Mouse (Mus musculus) thymus, postnatal 4 days (tissue): ENCODE results near the gene Dguok.

ENCODE experiments used
- DNase-seq: peaks from one replicate; pipeline ENCODE4 v3.0.0; 2021

Gene Dguok

DNA sequence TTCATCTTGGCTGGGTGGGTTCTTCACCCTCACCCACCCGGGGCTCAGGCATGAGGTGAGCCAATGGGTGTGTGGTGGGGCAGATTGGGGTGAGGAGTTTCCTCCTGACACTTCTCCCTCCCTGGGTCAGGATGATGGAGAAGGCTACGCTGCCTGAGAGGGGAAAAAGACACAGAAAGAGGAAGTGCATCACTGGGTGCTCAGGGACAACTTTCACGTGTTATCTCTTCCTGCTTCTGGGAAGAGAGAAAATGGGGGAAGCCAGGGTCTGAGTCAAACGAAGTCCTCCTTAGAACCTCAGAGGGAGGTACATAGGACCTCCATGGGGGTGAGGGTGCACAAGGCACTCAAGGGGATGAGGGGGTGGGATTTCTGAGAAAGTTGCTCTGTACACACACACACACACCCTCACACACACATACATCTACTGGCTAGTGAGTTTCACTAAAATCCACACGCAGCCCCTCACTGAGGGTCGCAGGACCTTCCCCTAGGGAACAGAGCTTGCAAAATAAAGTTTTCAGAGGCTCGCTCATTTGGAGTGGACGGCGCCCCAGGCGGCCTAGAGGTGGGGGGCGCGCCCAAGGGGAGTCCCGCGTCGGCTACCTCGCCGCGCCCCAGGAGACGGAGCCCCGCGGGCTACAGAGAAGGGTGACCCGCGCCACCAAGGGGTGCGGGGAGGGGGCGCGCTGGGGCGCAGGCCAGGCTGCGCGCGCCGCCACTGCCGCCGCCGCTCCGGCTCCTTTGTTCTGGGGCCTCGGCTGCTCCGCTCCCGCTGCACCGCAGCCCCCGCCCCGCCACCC, 51.2 kb downstream of the Dguok start:
- peak; percentile 89 for DNase-seq

DNA sequence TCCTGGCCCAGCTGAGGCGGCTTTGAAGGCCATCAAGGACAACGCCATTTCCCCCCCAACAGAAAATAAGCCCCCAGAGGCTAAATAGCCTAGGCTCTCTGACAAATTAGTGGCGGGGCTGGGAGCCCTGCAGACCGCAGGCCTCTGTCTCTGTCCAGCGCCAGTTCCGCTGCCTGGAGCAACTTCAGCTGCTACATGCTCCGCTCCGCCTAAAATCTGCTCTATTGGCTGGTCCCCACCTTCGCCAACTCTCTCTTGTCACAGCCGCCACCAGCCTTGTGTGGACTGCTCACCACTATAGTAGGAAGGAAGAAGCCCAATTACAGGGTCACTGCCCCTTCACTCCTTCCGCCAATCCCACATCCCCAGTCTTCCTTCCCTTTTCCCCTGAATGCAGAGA, 53.1 kb downstream of the Dguok start:
- DNase-seq: no peak

GRCm38 (mm10) chr6:83450451-83451303, 56.1 kb downstream of the Dguok start:
- DNase-seq: no peak

DNA sequence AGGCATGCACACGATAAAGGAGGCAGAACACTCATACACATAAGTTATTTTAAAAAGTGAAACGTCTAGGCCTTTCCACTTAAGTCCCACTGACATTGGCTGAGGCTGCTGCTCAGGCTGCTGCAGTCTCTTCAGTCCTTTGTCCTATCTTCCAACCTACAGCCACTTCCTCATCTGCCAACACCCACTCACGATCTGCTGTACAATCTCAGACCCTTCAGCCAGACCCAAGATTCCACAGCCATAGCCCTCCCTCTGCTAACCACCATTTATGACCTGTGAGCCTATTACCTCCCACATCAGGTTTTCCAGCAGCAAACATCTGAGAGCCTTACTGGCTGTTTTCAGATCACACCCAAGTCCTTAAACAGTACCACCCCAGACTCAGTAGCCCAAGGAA, 57.3 kb downstream of the Dguok start:
- DNase-seq: no peak

- DNase-seq: peak; percentile 42
Measured at GRCm38 (mm10) chr6:83448911-83449310, 57.9 kb downstream of the Dguok start.

DNA sequence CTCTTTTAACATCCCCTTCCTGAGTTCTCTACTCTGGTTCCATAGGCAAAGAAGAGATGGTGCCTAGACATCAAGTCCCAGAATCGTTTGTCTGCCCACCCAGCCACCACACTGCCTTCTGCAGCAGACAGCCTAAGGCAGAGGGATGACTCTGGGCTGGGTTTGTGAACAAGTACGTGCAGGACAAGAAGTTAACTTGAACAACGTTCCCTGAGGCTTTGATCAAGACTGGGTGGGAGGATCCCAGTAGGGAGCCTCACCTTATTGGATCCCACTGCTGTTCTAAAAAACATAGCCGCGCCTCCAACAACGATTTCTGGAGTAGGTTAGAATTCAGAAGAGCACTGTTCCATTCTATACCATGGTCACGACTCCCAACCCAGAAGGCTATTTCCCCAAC, 59.7 kb downstream of the Dguok start:
- no peak for DNase-seq

- DNase-seq: no peak
Measured at GRCm38 (mm10) chr6:83445796-83446195, 61.0 kb downstream of the Dguok start.

DNA sequence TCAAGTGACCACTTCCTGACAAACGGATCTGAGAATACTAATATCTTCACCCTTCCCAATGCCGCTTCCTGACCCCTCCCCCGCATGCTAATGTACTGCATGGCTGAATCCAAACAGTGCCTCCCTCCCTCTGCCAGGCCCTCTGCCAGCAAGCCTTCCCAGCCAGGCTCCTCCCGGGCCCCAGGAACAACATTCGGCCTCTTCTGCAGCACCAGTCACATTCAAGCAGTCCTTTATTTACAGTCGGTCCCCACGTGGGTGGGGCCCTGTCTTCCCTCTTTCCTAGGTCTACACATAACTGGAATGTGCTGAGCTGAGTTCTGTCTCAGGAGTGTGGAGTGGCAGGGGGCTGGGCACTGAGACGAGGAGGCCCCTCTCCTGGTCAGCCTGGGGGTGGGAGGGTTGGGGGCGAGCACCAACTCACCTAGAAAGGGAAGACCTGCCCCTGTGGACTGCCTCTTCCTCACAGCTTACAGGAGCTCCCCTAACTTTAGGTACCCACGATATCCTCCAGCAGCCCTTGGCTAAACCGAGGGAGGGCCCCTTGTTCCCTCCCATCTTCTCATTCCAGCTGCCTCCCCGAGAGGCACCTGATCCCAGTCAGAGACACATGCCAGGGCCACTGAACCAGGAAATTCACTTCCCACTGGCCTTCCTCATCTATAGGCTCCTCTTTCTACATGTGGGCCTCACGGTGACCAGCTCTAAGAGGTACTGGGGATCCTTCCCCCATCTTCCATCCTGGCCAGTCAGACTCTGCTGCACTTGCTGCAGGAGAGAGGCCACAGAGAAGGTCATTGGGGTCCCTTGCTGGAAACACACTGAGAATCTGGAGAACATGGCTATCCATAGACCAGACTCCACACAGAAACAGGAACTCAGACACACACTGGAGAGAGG, 63.1 kb downstream of the Dguok start:
- no peak for DNase-seq

GRCm38 (mm10) chr6:83442639-83443038, 64.1 kb downstream of the Dguok start:
- DNase-seq: no peak

DNA sequence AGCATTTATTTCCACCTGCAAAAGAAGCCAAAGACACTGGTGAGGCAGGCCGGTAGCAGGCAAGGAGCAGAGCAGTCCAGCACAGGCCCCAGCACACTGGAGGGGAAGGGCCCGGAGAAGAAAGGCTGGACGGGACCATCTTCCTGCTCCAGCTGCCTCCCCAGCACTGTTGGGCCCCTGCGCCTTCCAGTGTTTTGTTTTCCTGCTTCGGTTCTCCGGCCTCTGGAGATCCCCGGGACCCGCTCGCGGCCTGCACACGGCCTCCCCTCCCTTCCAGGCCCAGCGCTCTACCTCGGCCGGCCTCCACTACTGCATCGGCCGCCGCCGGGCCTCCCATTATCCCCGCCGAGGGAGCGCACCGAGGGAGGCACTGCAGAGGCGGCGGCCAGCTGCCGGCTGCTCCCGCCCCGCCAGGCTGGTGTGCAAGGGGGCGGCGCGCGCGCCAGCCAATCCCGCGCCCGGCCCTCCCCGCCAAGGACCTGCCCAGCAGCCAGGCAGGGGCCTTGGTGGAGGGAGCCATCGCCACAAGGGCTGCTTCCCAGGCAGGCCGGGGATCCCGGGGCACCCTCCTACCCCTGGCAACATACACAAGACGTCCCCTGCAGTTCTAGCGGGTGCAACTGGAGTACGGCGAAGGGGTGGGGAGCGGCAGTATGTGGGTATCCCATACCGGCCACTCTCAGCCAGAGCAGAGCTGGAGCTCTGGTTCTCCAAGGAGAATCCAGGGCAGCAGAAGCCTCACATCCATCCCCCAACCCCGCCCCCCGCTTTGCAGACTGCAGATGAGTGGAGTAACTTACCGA, 65.3 kb downstream of the Dguok start:
- DNase-seq: peak; percentile 89

- DNase-seq: peak; percentile 80
Measured at GRCm38 (mm10) chr6:83440510-83441258, 66.1 kb downstream of the Dguok start.

DNA sequence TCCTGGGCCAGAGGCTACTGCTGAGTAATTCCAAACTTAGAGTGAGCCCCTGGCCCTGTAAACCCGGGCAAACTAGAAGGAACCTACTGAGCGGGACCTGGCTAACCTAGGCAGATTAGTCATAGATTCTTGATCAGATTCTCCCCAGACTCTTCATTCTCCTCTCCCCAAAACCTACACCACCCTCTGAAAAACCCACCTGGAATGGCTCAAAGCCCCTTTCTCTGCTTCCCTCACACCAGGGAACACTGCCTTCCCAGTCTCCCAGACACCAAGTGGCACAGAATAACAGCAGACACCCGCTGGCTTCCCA, 66.6 kb downstream of the Dguok start:
- DNase-seq: no peak

DNA sequence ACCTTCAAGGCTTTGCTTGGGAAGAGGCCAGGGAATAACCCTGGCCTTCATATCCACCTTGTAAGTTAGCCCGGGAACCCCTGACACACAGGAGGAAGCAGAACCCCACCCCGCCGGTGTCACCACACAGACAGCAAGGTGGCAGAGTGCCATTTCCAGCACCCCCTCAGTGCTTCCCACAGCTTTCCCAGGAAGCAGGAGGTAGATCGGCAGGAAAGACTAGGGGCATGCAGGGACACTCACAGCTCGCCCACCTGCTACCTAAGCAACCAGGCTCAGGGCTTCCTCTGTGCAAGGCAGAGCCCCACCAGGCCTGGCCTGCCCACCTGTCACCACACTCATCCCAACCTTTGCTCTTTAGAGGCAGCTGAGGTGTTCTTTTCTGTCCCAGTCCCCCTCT, 67.0 kb downstream of the Dguok start:
- DNase-seq: peak; percentile 32

- DNase-seq: no peak
Measured at GRCm38 (mm10) chr6:83439119-83439767, 67.5 kb downstream of the Dguok start.

GRCm38 (mm10) chr6:83438584-83438983, 68.2 kb downstream of the Dguok start:
- no peak for DNase-seq

DNA sequence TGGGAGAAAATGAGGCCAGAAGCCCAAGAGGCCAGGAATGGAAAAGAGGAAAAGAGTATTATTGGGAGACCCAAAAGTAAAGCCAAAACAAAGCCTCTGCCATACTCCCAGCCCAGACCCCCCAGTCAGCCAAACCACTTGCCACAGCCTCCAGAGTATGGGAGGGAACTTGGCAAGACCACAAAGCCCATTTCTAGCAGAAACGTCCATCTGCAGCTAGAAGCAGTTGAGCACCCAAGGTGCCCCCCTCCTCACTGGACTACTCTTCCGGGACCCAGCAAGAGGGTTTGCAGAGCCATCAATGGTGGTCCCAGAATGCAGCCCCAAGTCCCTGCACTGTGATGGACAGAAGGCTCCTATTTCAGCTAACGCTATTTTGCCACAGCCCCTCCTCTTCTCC, 69.0 kb downstream of the Dguok start:
- no peak for DNase-seq

DNA sequence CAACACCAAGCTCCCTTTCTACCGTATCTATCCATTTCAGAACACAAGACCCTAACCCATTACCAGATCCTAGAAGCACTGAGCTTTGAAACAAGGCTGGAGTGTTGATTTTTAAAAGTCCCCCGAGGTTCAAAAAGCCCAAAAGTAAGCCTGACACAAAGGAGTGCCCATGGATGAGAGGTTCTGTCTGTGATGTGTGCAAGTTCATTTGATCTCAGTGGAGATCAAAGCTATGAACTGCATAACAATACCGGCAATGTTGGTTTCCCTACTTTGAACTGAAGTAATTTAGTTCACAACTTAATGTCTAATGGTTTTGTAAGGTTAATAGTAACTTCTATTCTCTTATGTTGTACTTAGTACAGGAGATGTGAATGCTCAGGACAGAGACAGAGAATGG, 69.5 kb downstream of the Dguok start:
- DNase-seq: no peak

GRCm38 (mm10) chr6:83436547-83436946, 70.2 kb downstream of the Dguok start:
- no peak for DNase-seq

GRCm38 (mm10) chr6:83435174-83435573, 71.6 kb downstream of the Dguok start:
- DNase-seq: no peak

DNA sequence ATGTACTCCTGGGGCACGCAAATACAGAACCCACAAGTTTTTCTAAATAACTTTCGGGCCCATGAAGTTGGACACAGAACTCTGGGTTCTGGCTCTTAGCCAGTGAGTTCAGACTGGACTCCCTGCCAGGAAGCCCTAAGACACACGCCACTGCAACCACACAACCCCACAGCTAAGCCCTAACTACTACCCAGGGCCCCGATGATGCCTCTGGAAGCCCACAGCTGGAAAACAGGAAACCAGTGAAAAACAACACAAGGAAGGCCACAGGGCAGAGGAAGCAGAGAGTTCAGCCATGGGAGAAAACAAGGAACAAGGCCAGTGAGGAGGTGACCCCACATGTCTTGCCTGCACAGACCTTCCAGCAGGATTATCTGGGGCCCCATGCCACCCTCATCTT, 73.2 kb downstream of the Dguok start:
- no peak for DNase-seq

DNA sequence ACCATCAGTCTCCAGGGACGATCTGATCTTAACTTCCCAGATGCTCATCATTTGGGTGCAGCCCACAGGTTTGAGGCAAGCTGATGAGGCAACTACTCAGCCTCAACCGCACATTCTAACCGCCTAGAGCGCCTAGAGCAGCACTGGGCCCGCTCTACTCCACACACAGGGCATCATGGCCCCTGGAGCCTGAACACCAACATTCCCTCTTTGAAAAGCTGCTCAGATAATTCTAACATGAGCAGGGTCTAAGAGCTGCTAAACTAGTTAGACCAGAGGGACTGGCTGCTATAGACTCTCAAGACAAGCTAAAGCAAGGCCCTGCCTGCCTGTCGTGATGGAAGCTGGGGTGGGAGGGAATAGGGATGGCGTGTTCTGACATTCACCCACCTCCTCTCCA, 73.8 kb downstream of the Dguok start:
- no peak for DNase-seq
